Mouse (Mus musculus) bone marrow, adult 2 months (tissue): Measurements from ENCODE around the gene Ssbp1.

Experiments
- CTCF ChIP-seq: fragments of 200-500 bp; IDR thresholded peaks from 2 replicates; pipeline ENCODE4 v1.5.1; 2011; ENCODE audit warnings: low read length, control low read depth; ENCODE audit not compliant: control insufficient read depth, insufficient read depth
- POLR2A ChIP-seq: fragments of 200-500 bp; IDR thresholded peaks from 2 replicates; pipeline ENCODE4 v1.6.1; 2011; ENCODE audit warnings: low read depth, mild to moderate bottlenecking, control low read depth, low read length, borderline replicate concordance; ENCODE audit not compliant: control insufficient read depth

DNA sequence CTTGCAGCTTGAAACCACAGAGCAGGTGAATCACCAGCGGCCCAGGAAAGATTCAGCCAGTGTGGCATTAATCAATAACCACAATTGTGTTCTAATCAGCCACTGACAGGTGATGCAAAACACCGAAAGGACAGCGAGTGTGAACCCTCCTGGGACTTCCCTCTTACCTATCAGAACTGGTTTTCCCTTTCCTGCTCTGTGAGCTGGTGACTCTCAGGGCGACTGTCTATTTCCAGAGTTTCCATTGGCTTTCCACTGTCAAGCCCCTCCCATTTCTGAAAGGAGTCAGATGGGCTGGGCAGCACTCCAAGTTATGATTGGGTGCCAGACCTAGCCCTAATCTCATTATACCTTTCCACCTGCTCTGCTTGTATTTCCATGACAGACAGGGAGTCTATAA is 39.8 kb upstream of the Ssbp1 start:
- no peak for TF ChIP-seq CTCF
- TF ChIP-seq POLR2A, result no peak
